Mouse (Mus musculus) embryonic fibroblast, embryonic 13.5 days (primary cell): ENCODE data around the gene Faap100.

ENCODE experiments used
- CTCF ChIP-seq: IDR thresholded peaks from 2 replicates; pipeline ENCODE4 v1.5.1; 2011; ENCODE audit warnings: mild to moderate bottlenecking, control low read depth, low read length, moderate library complexity, borderline replicate concordance; ENCODE audit not compliant: insufficient read depth
- POLR2A ChIP-seq: IDR thresholded peaks from 2 replicates; pipeline ENCODE4 v1.6.1; 2011; ENCODE audit warnings: low read depth, mild to moderate bottlenecking, control low read depth, low read length, moderate library complexity

DNA sequence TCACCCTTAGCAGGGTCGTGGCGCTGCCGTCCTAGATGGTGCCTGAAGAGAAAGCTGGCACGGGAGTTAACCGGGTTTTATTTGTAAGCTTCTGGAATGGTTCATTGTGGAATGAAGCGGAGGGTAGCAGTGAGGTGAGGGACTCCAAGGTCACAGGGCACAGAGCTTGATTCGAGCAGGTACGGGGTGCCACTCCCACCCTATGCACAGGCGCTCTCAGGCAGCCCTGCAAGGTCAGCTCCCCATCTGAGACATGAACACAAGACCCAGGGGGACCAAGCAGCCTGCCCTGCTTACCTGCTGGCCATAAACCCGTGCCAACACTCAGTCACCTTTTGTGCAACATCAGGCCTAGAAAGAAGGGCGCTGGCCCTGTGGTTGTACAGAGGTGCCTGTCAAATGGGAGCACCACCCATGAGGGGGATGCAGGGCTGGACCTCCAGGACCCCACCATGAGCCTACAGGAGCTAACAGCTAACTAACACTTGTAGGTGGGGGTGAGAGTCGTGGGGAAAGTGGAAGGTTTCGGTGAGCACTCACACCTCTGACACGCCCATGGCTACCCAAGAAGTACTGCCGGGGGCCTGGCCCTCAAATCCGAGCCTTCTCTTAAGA lies 29.1 kb downstream of the Faap100 start:
- no peak for TF ChIP-seq CTCF
- TF ChIP-seq POLR2A = peak; percentile 43
